Mouse (Mus musculus) lung, adult 18-20 months (tissue): ENCODE measurements around the gene Fth1.

Source experiments
- DNase-seq, 2 experiments: peaks; one replicate each; pipeline ENCODE4 v3.0.0; 2022; ENCODE audit warnings: mixed read lengths in 2 of 2

Gene Fth1

DNA sequence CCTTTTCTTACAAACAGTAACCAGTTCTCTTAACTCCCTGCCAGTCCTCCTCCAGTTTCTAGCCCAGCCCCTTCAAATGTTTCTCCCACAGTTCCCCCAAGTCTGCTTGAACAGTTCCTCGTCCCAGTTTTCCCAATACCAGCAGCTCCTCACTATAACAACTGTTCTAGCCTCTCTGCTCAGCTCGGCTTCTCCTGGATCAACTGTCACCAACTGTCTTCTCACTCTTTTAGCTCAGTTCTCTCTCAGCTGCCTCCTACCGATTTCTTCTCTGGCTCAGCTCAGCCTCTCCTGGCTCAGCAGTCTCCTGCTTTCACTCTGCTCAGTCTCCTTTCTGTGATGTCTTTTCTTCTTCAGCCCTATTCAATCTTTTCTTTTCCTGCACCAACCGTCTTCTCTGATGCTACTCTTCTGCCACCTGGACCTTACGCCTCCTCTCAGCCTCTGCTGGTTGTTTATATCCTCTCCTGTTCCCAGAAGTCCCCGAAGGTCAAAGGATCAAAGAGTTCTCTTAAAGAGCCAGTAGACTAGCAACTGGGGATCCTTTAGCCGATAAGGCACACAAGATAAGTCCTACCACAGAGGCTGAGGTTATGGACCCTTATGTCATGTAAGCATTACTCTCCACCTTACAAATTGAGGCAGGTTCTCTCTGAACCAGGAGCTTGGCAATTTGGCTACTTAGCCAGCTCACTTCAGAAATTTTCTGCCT lies 16.0 kb upstream of the Fth1 start:
- DNase-seq = no peak

DNA sequence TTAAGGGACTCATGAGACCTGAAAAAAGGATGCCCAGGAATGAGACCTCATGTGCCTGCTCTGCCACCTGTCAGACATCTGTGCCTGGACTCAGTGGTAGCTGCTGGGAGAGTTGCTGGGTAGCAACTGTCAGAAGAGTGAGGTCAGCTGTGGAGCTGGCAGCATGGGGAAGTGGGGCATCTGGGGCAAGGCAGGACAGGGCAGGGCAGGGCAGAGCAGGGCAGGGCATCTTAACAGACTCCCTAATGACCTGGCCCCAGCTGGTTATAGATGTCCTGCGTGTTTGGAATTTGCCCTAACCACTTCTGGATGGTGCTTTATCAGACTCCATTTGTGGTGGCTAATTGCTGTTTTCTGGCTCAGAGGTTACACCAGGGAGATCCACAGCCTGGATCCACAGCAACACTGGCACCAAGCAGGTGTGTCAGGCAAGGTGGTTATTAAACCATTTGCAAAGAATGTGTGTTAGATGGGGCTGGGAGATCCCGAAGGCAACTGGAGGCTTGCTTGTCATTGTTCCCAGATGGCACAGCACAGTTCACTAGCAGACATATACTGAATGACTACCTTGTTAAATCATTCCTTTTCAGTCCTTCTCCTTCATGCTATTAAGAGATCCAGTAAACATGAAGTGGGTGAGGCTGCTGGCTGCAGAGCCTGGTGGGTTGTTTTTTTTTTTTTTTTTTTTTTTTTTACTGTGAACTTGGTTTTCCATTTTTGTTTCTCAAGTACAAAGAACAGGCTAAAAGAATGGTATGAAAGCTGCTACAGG lies 14.1 kb upstream of the Fth1 start:
- DNase-seq = no peak

DNA sequence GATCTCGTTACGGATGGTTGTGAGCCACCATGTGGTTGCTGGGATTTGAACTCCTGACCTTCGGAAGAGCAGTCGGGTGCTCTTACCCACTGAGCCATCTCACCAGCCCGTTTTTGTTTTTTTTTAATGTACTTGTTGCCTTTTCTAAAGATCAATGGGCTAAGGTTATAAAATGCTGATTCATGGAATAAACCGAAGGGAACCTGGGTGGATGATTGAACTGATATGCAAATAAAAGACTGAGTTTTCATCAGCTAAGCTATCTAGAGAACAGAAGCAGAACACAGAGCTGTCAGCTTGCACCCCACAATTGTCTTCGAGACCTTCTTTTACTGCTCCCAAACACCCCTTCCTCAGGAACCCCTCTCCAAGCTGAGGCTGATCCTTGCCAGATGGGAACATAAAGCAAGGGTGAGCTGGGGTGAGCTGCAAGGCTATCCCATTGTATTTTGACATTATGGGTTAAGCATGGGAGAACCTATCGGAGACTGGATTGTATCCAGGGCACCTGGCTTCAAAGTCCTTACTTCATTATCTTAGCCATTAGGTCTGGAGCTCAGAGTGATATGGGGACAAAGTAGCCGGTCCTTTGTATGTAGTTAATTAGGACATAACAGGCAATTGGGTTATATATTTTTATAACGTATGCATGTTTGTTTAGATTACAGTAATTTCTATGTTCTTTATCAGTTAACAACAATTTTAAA lies 12.2 kb upstream of the Fth1 start:
- DNase-seq = no peak

DNA sequence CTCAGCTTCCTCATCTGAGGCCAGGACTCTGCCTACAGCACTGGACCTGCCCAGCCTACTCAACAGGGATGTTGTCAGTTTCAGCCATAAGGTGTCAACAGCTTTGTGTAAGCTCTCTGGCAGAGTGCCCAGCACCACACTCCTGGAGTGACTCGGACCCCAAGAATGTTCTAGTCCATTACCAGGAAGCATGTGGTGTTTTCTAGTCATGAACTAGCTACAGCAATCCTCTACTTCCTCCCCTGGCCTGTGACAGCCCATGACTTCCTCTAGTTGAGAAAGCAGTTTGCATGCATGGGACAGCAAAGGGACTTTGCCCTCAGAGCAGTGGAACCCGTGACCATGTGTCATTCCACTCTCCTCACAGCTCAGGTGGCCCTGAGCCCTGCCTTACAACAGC lies 5.5 kb upstream of the Fth1 start:
- DNase-seq = peak; percentile 80 to 81

DNA sequence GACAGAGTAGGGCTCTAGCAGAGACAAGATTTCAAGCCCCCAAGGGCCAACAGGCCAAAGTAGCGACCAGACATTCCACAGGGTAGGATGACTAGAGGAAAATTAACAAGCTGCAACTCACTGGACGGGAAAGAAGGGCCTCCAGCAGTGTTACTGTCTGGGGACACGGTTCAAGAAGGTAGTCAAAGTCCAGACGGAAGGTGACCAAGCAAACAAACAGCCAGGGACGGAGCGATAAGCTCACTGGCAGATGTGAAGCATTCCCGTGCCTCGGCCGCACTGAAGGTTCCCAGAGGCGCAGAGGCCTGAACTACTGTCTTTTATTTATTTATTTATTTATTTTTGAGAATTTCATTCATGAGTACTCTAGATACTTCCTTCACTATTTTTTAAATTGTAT lies 3.3 kb upstream of the Fth1 start:
- no peak for DNase-seq

DNA sequence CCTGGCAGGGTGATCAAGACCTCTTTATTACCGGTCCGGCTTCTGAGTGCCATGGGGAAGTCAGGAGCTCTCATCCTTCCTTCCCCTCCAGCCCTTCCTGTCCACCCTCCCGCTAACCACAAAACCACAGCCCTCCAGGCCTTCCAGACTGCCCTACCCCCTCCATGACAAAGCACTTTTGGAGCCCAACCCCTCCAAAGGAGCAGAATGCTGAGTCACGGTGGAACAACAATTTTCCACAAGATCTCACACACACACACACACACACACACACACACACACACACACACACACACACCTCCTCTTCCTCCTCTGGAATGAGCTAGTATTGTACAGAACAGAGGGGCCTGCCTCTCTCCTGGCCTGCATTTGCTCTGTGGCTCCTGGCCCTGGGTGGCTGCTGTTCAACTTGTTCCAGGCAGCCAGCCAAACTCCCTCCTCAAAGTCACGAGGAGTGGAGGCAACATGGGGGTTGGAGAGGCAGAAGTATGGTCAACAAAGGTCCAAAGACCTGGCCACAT lies 1.9 kb upstream of the Fth1 start:
- DNase-seq = peak; percentile 90 to 92

DNA sequence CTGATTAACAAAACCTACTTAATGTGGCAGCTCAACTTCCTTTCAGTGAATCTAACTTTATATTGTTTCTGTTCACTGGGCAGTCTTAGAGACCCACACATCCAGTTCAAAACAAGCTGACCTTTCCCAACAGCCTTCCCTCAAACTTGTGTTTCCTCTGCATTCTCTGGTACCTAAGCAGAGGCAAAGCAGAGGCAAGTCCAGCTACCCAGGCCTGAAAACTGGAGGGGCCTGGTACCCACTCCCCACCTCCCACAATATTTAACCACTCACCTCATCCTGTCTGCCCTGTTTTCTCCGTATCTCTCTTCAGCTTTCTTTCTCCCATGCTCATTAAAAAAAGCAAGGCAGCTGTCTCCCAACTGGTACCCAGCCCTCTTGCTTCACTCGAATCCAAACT lies 1.2 kb upstream of the Fth1 start:
- DNase-seq = no peak

DNA sequence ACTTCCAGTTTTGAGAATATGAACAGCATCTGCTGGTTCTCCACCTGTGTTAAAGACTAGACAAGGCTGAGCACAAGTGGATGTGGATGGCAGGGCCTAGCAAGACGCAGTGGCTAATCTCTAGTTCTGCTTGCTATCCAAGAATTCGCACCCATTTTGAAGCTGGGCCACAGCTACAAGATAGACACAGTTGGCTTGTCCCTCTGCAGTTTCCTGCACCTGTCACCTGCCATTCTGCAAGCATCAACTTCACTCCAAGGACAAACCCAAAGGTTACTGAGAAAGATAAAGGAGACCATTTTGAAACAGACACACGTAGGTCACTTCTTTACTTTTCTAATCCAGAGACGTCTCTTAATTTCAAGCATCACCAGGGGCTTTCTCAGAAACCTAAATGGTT lies 1.2 kb downstream of the Fth1 start:
- no peak for DNase-seq

DNA sequence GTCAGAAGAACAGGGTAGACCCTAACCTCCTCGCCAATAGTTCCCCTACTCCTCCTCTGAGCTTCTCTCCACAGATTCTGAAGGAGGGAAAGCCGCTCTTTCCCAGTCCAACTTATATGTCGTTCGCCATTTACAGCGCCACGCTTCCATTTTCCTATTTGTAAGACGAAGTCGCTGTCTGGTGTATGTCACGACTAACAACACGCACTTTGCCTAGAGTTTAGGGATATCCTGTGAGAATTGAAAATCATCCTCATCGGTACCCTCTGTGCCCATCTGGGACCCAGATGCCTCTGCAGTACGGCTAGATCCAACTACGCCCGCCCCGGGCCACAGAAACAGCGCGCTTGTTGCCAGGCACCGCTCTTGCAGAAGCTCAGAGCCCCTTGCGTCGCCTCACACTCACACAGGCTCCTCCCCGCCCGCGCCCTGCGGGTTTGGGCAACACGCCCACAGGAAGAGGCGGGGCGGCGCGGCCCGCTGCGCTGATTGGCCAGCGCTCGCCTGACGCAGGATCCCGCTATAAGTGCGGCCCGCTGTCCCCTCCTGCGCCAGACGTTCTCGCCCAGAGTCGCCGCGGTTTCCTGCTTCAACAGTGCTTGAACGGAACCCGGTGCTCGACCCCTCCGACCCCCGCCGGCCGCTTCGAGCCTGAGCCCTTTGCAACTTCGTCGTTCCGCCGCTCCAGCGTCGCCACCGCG lies 1.9 kb downstream of the Fth1 start:
- peak; percentile 96 to 97 for DNase-seq

DNA sequence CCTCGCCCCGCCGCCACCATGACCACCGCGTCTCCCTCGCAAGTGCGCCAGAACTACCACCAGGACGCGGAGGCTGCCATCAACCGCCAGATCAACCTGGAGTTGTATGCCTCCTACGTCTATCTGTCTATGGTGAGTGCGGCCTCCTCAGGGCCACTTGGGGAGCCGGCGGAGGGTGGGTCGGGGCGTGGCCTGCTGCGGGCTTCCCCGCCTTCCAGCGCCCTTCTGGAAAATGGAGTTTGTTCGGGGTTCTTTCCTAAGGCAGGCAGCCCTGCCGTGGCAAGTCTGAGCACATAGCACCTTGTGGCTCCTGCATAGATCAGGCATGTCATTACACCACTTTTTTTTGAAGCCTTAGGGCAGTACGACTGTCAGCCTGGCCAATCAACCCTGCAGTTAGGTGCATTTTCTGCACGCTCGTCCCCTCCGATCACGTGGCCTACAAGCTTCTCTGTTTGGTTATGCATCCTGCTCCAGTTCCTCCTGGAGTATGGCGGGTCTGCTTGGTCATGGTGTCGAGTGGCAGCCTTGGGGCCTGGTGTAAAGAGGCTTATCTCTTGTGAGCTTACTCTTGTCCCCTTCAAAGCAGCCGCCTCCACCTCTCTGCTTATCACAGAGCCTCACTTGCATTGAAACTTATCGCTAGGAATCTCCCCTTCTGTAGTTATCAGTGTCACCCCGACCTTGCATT lies 2.6 kb downstream of the Fth1 start:
- DNase-seq = peak; percentile 77 to 83

DNA sequence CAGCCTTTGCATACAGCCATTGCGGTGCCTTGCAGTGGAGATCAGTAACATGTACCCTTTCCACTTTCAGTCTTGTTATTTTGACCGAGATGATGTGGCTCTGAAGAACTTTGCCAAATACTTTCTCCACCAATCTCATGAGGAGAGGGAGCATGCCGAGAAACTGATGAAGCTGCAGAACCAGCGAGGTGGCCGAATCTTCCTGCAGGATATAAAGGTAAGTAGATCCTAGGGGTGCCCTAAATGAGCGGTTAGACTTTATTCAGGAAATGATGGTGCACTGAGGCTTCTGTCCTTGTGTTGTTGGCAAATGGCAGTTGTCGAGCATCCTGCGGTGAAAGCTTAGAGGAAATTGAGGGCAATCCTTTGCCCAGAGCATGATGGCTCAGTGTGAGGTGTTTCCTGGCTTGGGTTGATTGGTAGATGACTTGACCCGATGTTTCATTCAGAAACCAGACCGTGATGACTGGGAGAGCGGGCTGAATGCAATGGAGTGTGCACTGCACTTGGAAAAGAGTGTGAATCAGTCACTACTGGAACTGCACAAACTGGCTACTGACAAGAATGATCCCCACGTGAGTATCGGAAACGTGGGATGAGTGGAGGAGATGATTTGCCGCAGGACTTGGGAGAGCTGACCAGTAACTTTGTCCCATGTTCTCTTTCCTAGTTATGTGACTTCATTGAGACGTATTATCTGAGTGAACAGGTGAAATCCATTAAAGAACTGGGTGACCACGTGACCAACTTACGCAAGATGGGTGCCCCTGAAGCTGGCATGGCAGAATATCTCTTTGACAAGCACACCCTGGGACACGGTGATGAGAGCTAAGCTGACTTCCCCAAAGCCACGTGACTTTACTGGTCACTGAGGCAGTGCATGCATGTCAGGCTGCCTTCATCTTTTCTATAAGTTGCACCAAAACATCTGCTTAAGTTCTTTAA lies 4.0 kb downstream of the Fth1 start:
- DNase-seq = no peak

DNA sequence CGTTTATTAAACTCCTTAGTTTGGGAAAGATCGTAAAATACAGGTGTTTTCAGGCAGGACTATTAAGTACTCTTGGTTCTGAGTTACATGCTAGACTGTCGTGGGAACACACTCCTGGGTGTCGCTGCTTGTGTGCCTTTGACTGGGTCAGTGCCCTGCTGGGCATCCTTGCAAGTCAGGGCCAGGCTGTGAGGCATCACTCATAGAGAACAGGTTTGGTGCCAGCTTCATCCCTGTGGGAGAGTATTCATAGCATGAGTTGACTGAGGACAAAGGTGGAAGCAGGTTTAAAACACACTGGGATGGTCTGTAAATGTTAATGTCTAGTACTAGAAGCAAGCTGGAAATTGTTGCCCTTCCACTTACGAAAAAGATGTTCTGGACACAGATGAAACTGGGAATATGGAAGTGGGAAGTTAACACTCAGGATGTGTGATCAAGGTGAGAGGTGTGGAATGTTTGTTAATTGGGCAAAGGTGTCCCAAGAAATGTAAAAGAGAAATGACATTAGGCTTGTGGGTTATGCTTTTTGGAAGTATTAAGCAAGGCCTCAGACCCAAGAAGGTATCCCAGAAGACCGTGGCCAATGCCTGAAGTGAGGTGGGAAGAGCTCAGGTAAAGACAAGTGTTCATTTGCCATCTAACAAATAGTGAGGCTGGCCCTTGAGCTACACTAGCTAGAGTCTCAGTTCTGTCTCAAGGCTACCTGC lies 4.9 kb downstream of the Fth1 start:
- no peak for DNase-seq

DNA sequence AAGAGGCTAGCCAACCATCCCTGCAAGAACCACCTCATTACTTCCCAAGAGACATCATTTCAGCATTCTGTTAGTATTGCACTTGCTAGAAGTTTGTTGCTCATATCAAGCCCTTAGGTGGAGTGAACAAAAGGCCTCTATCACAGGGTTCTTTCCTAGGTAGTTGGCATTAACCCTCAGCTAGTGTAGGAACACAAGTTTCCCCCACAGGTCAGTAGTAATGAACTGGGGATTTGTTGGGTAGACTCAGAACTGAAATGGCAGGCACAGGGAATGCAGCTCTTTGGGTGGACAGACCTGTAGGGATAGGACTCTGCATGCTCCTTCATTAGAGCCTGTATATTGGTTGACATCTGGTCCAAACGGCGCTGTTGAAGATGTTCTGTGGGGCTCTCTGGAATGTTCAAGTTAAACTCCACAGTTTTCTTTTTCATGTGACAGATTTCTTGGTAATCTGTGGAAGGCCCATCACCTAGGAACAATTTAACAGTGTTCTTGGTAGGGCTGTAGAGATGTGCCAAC lies 5.6 kb downstream of the Fth1 start:
- DNase-seq = no peak

DNA sequence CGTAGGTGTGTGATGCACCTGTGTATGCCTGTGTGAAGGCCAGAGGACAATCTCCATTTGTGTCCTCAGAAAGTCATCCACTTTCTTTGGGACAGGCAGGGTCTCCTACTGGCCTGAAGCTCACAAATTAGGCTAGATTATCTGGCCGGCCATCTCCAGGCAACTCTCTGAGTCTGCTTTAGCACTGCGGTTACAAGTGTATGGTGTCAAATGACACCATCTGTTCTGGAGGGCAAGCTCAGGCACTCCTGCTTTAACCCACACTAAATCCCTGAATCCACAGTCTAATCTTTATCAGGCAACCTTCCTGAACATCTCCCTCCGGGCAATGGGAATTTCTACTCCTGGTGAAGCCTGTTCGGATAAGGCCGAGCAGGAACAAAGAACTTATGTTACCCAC lies 6.8 kb downstream of the Fth1 start:
- no peak for DNase-seq

DNA sequence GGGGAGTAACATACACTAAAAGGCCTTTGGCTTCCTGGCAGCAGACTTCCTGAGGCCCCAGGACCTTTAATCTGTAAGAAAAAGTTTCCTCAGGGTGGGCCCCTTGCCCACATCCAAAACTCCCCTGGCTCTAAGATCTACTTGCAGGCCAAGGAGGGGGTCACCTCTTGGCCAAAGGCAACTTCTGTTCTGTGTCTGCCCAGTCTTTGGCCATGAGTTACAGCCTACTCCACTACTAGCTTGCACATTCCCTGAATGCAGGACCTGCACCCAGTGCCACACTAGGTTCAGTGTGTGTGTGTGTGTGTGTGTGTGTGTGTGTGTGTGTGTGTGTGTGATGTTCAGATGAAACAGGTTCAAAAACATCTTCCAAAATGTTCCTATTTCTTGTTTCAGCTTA lies 7.2 kb downstream of the Fth1 start:
- no peak for DNase-seq

DNA sequence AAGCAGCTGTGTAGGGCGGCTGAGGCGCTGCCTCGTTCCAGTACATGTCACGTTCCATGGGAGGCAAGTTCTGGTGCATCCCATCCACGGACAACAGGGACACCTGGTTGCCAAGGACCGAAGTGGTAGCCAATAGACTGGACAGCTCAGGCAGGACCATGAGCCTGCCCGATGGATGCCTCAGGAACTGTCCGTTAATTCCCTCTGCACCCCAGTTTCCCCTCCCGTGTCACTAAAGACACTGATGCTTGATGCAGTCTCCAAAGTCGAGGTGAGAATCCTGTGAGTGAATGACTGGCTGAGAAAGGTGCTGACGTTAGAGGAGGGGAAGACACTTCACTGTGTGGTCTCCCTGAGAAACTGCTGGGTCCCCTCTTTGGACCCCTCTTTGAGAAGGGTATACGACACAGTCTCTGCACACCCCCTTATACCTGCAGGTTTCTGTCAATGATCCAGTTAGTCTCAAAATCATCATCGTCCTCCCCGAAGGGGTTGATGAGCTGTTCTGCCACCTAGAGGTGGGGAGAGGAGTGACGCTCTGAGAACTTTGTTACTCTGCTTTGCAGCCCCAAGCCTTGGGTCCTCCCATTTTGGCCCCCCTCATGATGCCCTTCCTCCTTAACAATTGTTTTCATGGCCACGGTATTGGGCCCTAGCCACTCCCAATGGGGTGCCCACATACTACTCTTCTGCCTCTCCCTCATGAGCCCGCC lies 8.9 kb downstream of the Fth1 start:
- no peak for DNase-seq

DNA sequence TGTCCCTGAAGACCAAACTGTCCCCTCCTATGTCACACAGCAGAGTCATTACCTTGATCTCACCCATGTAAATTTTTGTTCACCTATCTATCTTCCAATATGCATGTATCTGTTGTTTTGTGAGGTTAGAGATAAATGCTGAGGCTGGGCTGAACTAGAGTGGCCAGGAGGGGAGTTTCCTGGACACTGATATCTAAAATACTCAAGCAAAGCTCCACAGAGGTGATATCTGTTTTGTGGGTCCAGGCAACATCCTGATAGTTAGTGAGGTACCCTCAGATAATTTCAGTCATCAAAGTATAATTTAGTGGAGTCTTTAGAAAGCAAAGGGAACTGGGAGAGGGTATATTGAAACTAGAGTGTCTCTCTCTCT lies 9.5 kb downstream of the Fth1 start:
- no peak for DNase-seq

DNA sequence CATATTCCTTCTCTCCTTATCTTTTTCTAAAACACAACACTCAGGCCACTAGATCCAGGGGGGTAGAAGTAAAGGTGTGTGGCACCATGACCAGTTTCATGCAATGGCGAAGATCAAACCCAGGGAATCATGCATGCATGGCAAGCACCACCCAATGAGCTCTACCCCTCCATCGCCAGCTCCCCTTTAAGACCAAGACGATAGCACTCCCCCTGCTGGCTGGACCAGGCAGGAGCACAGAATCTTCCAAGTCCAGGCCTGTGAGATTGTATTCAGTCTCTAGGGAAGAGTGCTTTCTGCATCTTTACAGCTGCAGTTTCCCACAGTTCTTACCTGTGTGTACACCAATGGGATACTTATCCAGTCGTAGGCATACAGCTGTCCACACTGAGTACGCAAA lies 10.9 kb downstream of the Fth1 start:
- peak; percentile 80 to 87 for DNase-seq
